Mouse (Mus musculus): ENCODE measurements at regions not wholly inside any gene's neighbourhood (a gene's known extent, or its start where the extent isn't known, plus 50 kb on each side); places are given as distances from the start of the nearest gene placed in this dataset.

GRCm38 (mm10) chr3:143835611-143836240, 369.3 kb downstream of the Lmo4 start:
- no peaks in the 10 kb centered on the region for H3K9me3 ChIP-seq (ENCODE audit: control insufficient read depth, low read length)
- no peak for TF ChIP-seq CTCF (IDR thresholded peaks at IDR 0.05; ENCODE audit: low read depth)
- no peak for TF ChIP-seq EP300 (optimal IDR thresholded peaks at IDR 0.05)
- no peak overlapping the region for H3K4me3 ChIP-seq (ENCODE audit: low read depth, low read length)
- H3K9ac ChIP-seq (ENCODE audit: low read length) = no peak overlapping the region
- DNase-seq (ENCODE audit: low spot score) (no peak), ATAC-seq (ENCODE audit: low FRiP score, low TSS enrichment) (no peak)
- no peaks in the 10 kb centered on the region for H3K27me3 ChIP-seq (ENCODE audit: control insufficient read depth, insufficient read depth, low read length)
- no peaks in the 10 kb centered on the region for H3K36me3 ChIP-seq (ENCODE audit: control insufficient read depth, insufficient read depth, low read length)
- H3K4me1 ChIP-seq (replicated peaks; ENCODE audit: control insufficient read depth, insufficient read depth) = no peaks in the 10 kb centered on the region
- 83% methylated on average over 7 of the region's 7 CpGs for WGBS
- no peak overlapping the region for H3K27ac ChIP-seq (replicated peaks)
- H3K4me2 ChIP-seq (replicated peaks; ENCODE audit: low read depth) = no peak overlapping the region

- Histone ChIP-seq H3K4me3 (ENCODE audit: low read depth, low read length) (no peak overlapping the region), H3K27me3 (ENCODE audit: control insufficient read depth, insufficient read depth, low read length) (no peaks in the 10 kb centered on the region), H3K9me3 (ENCODE audit: control insufficient read depth, low read length) (no peaks in the 10 kb centered on the region), H3K4me2 (replicated peaks; ENCODE audit: low read depth) (no peak overlapping the region), H3K9ac (ENCODE audit: low read length) (no peak overlapping the region), H3K36me3 (ENCODE audit: control insufficient read depth, insufficient read depth, low read length) (no peaks in the 10 kb centered on the region), H3K4me1 (replicated peaks; ENCODE audit: control insufficient read depth, insufficient read depth) (no peaks in the 10 kb centered on the region), H3K27ac (replicated peaks) (no peak overlapping the region)
- DNase-seq (ENCODE audit: low spot score) (no peak), ATAC-seq (ENCODE audit: low FRiP score, low TSS enrichment) (no peak)
- TF ChIP-seq CTCF (IDR thresholded peaks at IDR 0.05; ENCODE audit: low read depth) = no peak
- WGBS = 75% methylated on average over 2 of the region's 2 CpGs
Observed at GRCm38 (mm10) chr3:143834725-143835124, 370.3 kb downstream of the Lmo4 start.

- Histone ChIP-seq H3K27me3 (ENCODE audit: control insufficient read depth, insufficient read depth, low read length) (no peaks in the 10 kb centered on the region), H3K4me1 (replicated peaks; ENCODE audit: control insufficient read depth, insufficient read depth) (no peaks in the 10 kb centered on the region), H3K9ac (ENCODE audit: low read length) (no peak overlapping the region), H3K9me3 (ENCODE audit: control insufficient read depth, low read length) (no peaks in the 10 kb centered on the region), H3K4me3 (ENCODE audit: low read depth, low read length) (no peak overlapping the region), H3K4me2 (replicated peaks; ENCODE audit: low read depth) (no peak overlapping the region), H3K36me3 (ENCODE audit: control insufficient read depth, insufficient read depth, low read length) (no peaks in the 10 kb centered on the region), H3K27ac (replicated peaks) (no peak overlapping the region)
- ATAC-seq (ENCODE audit: low FRiP score, low TSS enrichment) (no peak), DNase-seq (ENCODE audit: low spot score) (no peak)
- TF ChIP-seq CTCF (IDR thresholded peaks at IDR 0.05; ENCODE audit: low read depth) = no peak
- TF ChIP-seq EP300 (optimal IDR thresholded peaks at IDR 0.05) = no peak
- WGBS = 31% methylated on average over 1 of the region's 1 CpGs
Observed at GRCm38 (mm10) chr3:143823395-143823777, 381.6 kb downstream of the Lmo4 start.

- no peaks in the 10 kb centered on the region for H3K27me3 ChIP-seq (ENCODE audit: control insufficient read depth, insufficient read depth, low read length)
- H3K27ac ChIP-seq (replicated peaks) = no peak overlapping the region
- H3K9ac ChIP-seq (ENCODE audit: low read length) = no peak overlapping the region
- ATAC-seq (ENCODE audit: low FRiP score, low TSS enrichment) = no peak
- 70% methylated on average over 8 of the region's 8 CpGs for WGBS
- H3K4me2 ChIP-seq (replicated peaks; ENCODE audit: low read depth) = no peak overlapping the region
- TF ChIP-seq EP300 (optimal IDR thresholded peaks at IDR 0.05) (no peak), CTCF (IDR thresholded peaks at IDR 0.05; ENCODE audit: low read depth) (no peak)
- H3K36me3 ChIP-seq (ENCODE audit: control insufficient read depth, insufficient read depth, low read length) = no peaks in the 10 kb centered on the region
- no peaks in the 10 kb centered on the region for H3K9me3 ChIP-seq (ENCODE audit: control insufficient read depth, low read length)
- H3K4me3 ChIP-seq (ENCODE audit: low read depth, low read length) = no peak overlapping the region
- no peak for DNase-seq (ENCODE audit: low spot score)
- H3K4me1 ChIP-seq (replicated peaks; ENCODE audit: control insufficient read depth, insufficient read depth) = no peaks in the 10 kb centered on the region
Observed at GRCm38 (mm10) chr3:143822564-143823394, 382.2 kb downstream of the Lmo4 start.

GRCm38 (mm10) chr3:143807544-143807943, 397.5 kb downstream of the Lmo4 start:
- H3K9ac ChIP-seq (ENCODE audit: low read length) = no peak overlapping the region
- H3K4me3 ChIP-seq (ENCODE audit: low read depth, low read length) = no peak overlapping the region
- H3K27ac ChIP-seq (replicated peaks) = no peak overlapping the region
- H3K4me2 ChIP-seq (replicated peaks; ENCODE audit: low read depth) = no peak overlapping the region
- no peaks in the 10 kb centered on the region for H3K27me3 ChIP-seq (ENCODE audit: control insufficient read depth, insufficient read depth, low read length)
- no peaks in the 10 kb centered on the region for H3K36me3 ChIP-seq (ENCODE audit: control insufficient read depth, insufficient read depth, low read length)
- no peaks in the 10 kb centered on the region for H3K9me3 ChIP-seq (ENCODE audit: control insufficient read depth, low read length)
- no peak for TF ChIP-seq EP300 (optimal IDR thresholded peaks at IDR 0.05)
- TF ChIP-seq CTCF (IDR thresholded peaks at IDR 0.05; ENCODE audit: low read depth) = no peak
- WGBS = 73% methylated on average over 8 of the region's 8 CpGs
- no peak for ATAC-seq (ENCODE audit: low FRiP score, low TSS enrichment)
- H3K4me1 ChIP-seq (replicated peaks; ENCODE audit: control insufficient read depth, insufficient read depth) = no peaks in the 10 kb centered on the region
- no peak for DNase-seq (ENCODE audit: low spot score)

GRCm38 (mm10) chr3:143806940-143807339, 398.1 kb downstream of the Lmo4 start:
- H3K4me3 ChIP-seq (ENCODE audit: low read depth, low read length) = no peak overlapping the region
- no peaks in the 10 kb centered on the region for H3K36me3 ChIP-seq (ENCODE audit: control insufficient read depth, insufficient read depth, low read length)
- H3K4me1 ChIP-seq (replicated peaks; ENCODE audit: control insufficient read depth, insufficient read depth) = no peaks in the 10 kb centered on the region
- no peak for DNase-seq (ENCODE audit: low spot score)
- no peak overlapping the region for H3K4me2 ChIP-seq (replicated peaks; ENCODE audit: low read depth)
- H3K27ac ChIP-seq (replicated peaks) = no peak overlapping the region
- no peaks in the 10 kb centered on the region for H3K9me3 ChIP-seq (ENCODE audit: control insufficient read depth, low read length)
- WGBS = 50% methylated on average over 3 of the region's 3 CpGs
- no peak for TF ChIP-seq EP300 (optimal IDR thresholded peaks at IDR 0.05)
- TF ChIP-seq CTCF (IDR thresholded peaks at IDR 0.05; ENCODE audit: low read depth) = no peak
- H3K9ac ChIP-seq (ENCODE audit: low read length) = no peak overlapping the region
- H3K27me3 ChIP-seq (ENCODE audit: control insufficient read depth, insufficient read depth, low read length) = no peaks in the 10 kb centered on the region
- ATAC-seq (ENCODE audit: low FRiP score, low TSS enrichment) = no peak
